Mouse (Mus musculus): Measurements from ENCODE around the gene Cx3cr1. TPM values are rescaled to one million over a fixed set of nuclear protein-coding genes. Genes with fewer than 3 reads are reported as not detected.

Gene Cx3cr1
- total RNA-seq, 2 experiments from 2014 or later = 3.4 TPM

DNA sequence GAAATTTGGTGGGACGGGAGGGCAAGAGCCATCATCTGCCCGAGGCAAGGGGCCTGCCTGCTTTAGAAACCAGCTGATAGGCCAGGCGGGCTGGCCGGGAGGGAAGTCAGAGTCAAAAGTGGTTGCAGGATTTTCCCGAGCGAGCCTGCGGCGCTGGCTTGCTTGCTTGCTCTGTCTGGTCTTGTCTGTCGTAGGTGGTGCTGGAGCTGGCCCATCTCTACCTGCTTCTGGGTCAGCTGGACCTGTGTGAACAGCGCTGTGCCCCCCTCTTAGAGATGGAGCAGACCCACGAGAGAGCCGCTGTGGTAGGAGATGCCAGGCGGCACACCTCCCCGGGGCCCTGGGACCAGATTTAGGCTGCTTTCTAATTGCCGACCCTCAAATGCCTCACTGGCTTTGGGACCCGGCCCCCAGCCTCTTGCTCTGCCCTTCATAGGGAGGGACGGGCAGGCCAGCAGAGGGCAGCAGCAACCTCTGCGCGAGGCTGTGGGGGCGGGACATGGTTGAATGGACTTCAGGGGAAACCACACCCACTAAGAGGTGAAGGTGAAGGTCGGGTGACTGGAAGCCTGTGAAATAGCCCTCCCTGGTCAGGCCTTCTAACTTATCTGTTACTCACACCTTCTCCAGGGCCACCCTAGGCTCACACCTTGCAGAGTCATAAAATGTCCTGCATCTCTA, 106.6 kb downstream of the Cx3cr1 start:
- intact Hi-C loops (cut with DNase I) = loop anchor here (1.0 to 5.0 kb wide), 3 partner anchors 49 to 134 kb away; no protein-coding TSS in a partner anchor

GRCm38 (mm10) chr9:119962216-119962615, 107.5 kb downstream of the Cx3cr1 start:
- no peak for DNase-seq
- intact Hi-C loops (cut with DNase I) = loop anchor here (5.0 kb wide), 1 partner anchor 135 kb away; no protein-coding TSS in a partner anchor

More for the DNA sequence above, 106.6 kb downstream of the Cx3cr1 start:
- peak; percentile 80 to 87 for DNase-seq

- DNase-seq = no peak
- intact Hi-C loops (cut with DNase I) = no loop called here
Measured at GRCm38 (mm10) chr9:119958835-119959234, 110.8 kb downstream of the Cx3cr1 start.

DNA sequence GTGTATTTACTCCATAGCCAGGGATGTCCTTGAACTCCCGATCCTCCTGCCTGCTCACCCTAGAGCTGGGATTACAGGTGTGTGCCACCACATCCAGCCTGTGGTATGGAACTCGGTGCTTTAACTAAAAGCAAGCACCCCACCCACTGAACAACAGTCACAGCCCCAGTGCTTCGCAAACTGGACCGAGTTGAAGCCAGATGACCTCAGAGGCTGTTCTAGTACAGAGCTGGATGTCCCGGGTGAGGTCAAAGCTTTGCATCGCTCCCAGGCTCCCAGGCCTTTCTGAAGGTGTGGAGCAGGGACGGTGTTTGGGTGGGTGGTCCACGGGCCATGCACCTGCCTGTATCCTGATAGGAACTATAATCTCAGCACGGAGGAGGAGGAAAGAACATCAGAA, 118.3 kb downstream of the Cx3cr1 start:
- DNase-seq = no peak
- intact Hi-C loops (cut with DNase I) = no loop called here

DNA sequence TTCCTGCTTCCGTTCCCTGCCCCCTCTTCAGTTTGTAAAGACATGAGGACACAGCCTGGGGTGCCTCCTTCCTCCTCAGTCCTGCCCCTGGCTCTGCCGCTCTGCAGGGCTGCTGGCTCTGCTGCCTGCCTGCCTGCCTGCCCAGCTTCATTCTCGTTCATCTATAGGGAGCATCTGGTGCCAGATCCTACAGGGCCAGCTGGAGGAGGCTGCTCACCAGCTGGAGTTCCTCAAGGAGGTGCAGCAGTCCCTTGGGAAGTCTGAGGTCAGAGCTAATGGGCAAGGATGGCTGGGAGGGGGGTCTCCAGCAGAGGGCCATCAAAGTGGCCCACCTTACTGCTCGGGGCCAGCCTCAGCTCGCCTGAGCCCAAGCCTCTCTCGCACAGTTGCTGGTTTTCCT, 119.2 kb downstream of the Cx3cr1 start:
- peak; percentile 38 to 55 for DNase-seq
- intact Hi-C loops (cut with DNase I) = no loop called here

DNA sequence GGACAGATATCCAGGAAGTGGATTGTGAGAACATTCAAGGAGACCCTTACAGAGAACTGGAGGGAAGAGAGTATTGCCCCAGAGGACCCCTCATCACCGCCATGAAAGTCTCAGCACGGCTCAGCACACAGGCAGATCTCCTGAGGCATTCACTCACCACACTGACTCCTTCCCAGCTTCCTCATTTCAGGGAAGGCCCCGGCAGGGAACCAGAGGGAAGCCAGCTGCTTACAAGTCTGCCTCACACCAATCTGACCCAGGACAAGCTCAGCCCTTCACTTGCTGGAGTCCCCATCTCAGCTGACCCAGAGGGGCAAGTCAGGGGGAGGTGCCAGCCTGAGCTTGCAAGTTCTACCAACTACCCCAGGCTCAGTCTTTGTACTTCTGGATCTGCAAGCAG, 120.9 kb downstream of the Cx3cr1 start:
- intact Hi-C loops (cut with DNase I) = no loop called here
- DNase-seq = no peak

GRCm38 (mm10) chr9:119945173-119945900, 124.3 kb downstream of the Cx3cr1 start:
- intact Hi-C loops (cut with DNase I) = no loop called here
- DNase-seq = no peak

GRCm38 (mm10) chr9:119943326-119943725, 126.4 kb downstream of the Cx3cr1 start:
- no peak for DNase-seq
- intact Hi-C loops (cut with DNase I) = no loop called here

DNA sequence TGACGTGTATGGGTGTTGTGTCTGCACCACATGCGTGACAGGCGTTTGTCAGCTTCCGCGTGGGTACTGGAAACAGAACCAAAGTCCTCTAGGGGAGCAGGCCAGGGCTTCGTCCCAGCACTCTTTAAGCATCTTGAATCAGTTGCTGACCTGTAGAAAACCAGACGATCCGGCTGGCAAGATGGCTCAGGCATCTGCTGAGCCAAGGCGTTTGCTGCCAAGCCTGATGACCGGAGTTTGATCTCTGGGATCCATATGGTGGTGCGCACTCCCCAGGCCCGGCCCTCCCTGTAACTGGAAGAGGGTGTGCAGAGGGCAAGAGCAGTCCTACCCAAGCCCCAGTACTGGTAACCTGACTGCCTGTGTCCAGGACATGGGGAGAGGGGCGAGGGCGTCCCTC, 127.8 kb downstream of the Cx3cr1 start:
- intact Hi-C loops (cut with DNase I) = no loop called here
- no peak for DNase-seq

- intact Hi-C loops (cut with DNase I) = no loop called here
- DNase-seq = no peak
Measured at GRCm38 (mm10) chr9:119941407-119941806, 128.3 kb downstream of the Cx3cr1 start.

DNA sequence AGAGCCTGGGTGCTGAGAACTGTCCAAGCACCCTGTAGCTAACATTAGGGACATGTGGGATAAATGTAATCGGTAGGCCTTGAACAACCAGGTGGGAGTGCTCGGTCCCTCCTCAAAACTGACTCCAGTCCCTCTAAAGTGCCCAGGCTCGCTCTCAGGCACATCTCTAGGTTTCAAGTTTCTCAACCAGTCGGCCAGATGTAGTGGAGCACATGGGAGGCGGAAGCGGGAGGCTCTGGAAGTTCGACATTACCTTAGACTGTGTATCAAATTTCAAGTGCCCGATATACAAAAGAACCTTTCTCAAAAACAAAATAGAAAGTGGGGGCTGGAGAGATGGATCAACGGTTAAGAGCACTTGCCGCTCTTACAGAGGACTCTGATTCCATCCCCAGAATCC, 130.0 kb downstream of the Cx3cr1 start:
- DNase-seq = no peak
- intact Hi-C loops (cut with DNase I) = no loop called here

DNA sequence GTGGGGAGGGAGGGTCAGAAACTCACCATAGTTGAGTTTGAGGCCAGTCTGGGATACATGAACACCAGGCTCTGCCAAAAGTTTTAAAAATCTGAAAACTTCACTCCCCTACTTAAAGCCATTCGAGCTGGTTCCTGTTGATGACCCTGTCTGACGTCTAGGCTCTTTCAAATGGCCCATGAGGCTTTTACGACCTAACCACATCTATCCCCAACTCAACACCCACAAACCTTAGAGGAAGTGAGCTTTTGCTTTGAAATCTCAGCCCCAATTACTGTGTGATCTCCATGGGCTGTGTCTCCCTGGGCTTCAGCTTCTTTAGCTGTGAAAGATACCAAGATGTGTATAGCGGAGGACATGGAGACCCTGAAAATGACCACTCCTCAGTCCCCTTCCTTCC, 131.2 kb downstream of the Cx3cr1 start:
- no peak for DNase-seq
- intact Hi-C loops (cut with DNase I) = no loop called here

DNA sequence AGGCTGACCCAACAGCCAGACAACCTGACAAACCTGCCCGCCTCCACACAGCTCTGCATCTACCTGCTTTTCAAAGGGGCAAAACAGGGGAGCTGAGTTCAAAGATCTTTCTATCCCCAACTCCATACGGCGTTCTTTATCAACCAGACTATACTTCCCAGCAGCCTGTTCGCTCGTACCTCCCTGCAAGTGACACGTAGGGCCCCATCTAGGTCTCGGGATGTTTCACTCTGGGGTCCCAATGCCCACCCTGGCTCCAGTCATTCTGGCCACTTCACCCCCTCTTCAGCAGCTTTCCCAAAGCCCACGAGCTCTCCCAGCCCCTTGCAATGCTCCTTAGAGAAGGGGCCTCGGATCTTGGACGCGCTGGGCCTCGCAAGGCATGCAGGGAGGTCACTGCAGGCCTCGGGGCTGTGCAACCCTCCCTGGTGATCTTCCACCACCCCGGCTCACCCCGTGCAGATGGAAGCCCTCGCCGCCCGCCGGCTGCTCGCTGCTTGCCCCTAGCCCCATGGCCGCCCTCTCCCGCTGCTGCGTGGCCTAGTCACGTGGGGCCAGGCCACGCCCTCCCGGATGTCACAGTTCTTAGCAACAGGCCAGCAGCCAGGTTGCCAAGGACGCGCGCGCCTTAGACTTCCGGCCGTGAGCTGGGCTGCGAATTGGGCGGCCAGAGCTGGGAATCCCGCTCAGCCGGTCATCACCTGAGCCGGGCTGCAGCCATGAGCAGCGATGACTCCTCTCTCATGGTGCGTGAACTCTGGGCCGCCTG, 132.5 kb downstream of the Cx3cr1 start, which contains the start of the genes Gorasp1 and Ttc21a:
Gorasp1 (minus strand) TSS at position 561 of the 769 bp plus-strand sequence.
Ttc21a (plus strand) TSS at position 602 of the 769 bp plus-strand sequence.
- intact Hi-C loops (cut with DNase I) = no loop called here
- DNase-seq = peak; percentile 97 to 98

GRCm38 (mm10) chr9:119933675-119934074, 136.0 kb downstream of the Cx3cr1 start:
- intact Hi-C loops (cut with DNase I) = loop anchor here (2.0 kb wide), 1 partner anchor 45 kb away; no protein-coding TSS in a partner anchor
- DNase-seq = no peak

- intact Hi-C loops (cut with DNase I) = no loop called here
- DNase-seq = no peak
Measured at GRCm38 (mm10) chr9:119932358-119932757, 137.3 kb downstream of the Cx3cr1 start.

- DNase-seq = no peak
- intact Hi-C loops (cut with DNase I) = no loop called here
Measured at GRCm38 (mm10) chr9:119926497-119926896, 143.2 kb downstream of the Cx3cr1 start.

DNA sequence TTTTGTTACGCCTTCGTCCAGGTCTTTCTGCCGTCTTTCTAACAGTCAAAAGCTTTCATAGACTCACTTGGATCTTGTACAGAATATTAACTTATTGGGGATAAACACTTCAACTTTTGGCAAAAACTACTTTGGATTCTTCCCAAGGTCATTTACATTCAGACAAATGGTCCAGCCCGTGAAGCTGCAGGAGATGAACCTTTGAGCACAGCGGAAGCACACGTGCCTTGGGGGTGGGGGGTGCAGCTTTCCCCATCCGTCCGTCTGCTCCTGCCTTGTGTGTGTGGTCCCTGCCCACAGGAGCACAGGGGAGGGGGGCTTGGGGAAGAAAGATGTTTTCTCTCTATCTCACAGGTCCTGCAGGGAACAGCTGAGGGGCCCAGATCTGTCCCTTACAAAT, 143.9 kb downstream of the Cx3cr1 start:
- intact Hi-C loops (cut with DNase I) = no loop called here
- no peak for DNase-seq

- no peak for DNase-seq
- intact Hi-C loops (cut with DNase I) = no loop called here
Measured at GRCm38 (mm10) chr9:119925120-119925657, 144.5 kb downstream of the Cx3cr1 start.

- intact Hi-C loops (cut with DNase I) = no loop called here
- no peak for DNase-seq
Measured at GRCm38 (mm10) chr9:119923462-119923861, 146.2 kb downstream of the Cx3cr1 start.

- DNase-seq = no peak
- intact Hi-C loops (cut with DNase I) = no loop called here
Measured at GRCm38 (mm10) chr9:119919858-119920257, 149.8 kb downstream of the Cx3cr1 start.
